Mouse (Mus musculus) spleen, adult 2 months (tissue): ENCODE measurements around the gene C1qtnf3. TPM values are rescaled to one million over a fixed set of nuclear protein-coding genes. Genes with fewer than 3 reads are reported as not detected.

ENCODE experiments used
- DNase-seq, 2 experiments: peaks; one replicate each; pipeline versions ENCODE4 v3.0.0 to v3.0.0-alpha.2; 2012 to 2021; ENCODE audit warnings: low spot score in 2 of 2, low read depth in 1 of 2
- H3K27ac ChIP-seq: fragments of 200-500 bp; 2 replicates; pipeline ENCODE4 v1.5.1; 2012; ENCODE audit warnings: low read length, inconsistent platforms; ENCODE audit not compliant: insufficient read depth
- H3K27me3 ChIP-seq: fragments of 200-500 bp; 2 replicates; pipeline ENCODE4 v1.6.1; 2012; ENCODE audit warnings: mild to moderate bottlenecking, moderate library complexity, low read length, inconsistent platforms; ENCODE audit not compliant: control insufficient read depth, insufficient read depth
- H3K36me3 ChIP-seq: fragments of 200-500 bp; 2 replicates; pipeline ENCODE4 v1.6.1; 2012; ENCODE audit warnings: mild to moderate bottlenecking, low read length, inconsistent platforms; ENCODE audit not compliant: control insufficient read depth, insufficient read depth
- H3K4me1 ChIP-seq: fragments of 200-500 bp; 2 replicates; pipeline ENCODE4 v1.6.1; 2011; ENCODE audit warnings: inconsistent platforms; ENCODE audit not compliant: control insufficient read depth, insufficient read depth, insufficient read length
- H3K4me3 ChIP-seq: fragments of 200-500 bp; 2 replicates; pipeline ENCODE4 v1.5.1; 2011; ENCODE audit warnings: mild to moderate bottlenecking, inconsistent platforms; ENCODE audit not compliant: insufficient read depth, insufficient read length; ENCODE audit errors: extremely low read depth
- CTCF ChIP-seq: fragments of 200-500 bp; IDR thresholded peaks from 2 replicates; pipeline ENCODE4 v1.5.1; 2011; ENCODE audit warnings: mild to moderate bottlenecking, inconsistent platforms; ENCODE audit not compliant: insufficient read depth, insufficient read length, insufficient replicate concordance; ENCODE audit errors: extremely low read depth
- POLR2A ChIP-seq: fragments of 200-500 bp; IDR thresholded peaks from 2 replicates; pipeline ENCODE4 v1.6.1; 2011; ENCODE audit warnings: low read depth, low read length, inconsistent platforms
- WGBS: fragments of 180-500 bp; shearing (Covaris S2); methylation state at CpG from one replicate; pipeline ENCODE4 v1.1.7; 2018; 5-methylcytosine and 5-hydroxymethylcytosine counted together
- polyA plus RNA-seq: library from polyadenylated mRNA; depleted of rRNA; stranded (reverse); fragments of >200 nt; gene quantifications from 2 replicates; pipeline ENCODE4 v1.2.3, GENCODE M21; 2012; rRNA removed

Gene C1qtnf3
- polyA plus RNA-seq, result not detected in 2 replicates

GRCm38 (mm10) chr15:10951951-10952759 is at the start of gene C1qtnf3:
Gene C1qtnf3 (plus strand): TSS chr15:10952332.
- no peak for DNase-seq
- 75% methylated on average over 23 of the region's 23 CpGs for WGBS
- TF ChIP-seq POLR2A (no peak), CTCF (no peak)
- Histone ChIP-seq H3K36me3 (no peaks in the 10 kb centered on the region), H3K27me3 (no peaks in the 10 kb centered on the region), H3K27ac (no peak within 1 kb of the TSS), H3K4me1 (no peaks in the 10 kb centered on the region), H3K4me3 (no peak within 1 kb of the TSS)

DNA sequence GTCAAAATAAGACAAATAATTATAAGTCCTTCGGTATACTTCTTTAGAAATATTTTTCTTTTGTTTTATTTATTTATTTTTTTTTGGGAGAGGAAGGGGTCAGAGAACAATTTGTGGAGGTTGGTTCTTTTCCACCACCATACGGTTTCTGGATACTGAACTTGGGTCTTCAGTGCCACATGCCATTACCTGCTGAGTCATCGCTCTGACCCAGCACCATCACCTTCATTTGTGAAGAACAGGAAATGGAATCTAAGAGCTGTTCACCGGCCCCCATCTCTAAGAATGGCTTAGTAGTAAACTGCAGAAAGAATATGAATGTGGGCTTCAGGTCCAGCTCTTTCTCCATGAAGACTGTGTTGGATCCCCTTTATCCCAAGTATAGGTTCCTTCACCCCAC is 49.8 kb upstream of the C1qtnf3 start:
- no peak for TF ChIP-seq POLR2A
- no peak for TF ChIP-seq CTCF
- DNase-seq, result no peak
- Histone ChIP-seq H3K4me3 (no peak overlapping the region), H3K27me3 (no peaks in the 10 kb centered on the region), H3K27ac (no peak overlapping the region), H3K4me1 (no peaks in the 10 kb centered on the region), H3K36me3 (no peaks in the 10 kb centered on the region)
- 64% methylated on average over 4 of the region's 4 CpGs for WGBS

- TF ChIP-seq CTCF (no peak), POLR2A (no peak)
- no peaks in the 10 kb centered on the region for H3K36me3 ChIP-seq
- H3K27me3 ChIP-seq, result no peaks in the 10 kb centered on the region
- no peak for DNase-seq
- 79% methylated on average over 4 of the region's 4 CpGs for WGBS
- no peak overlapping the region for H3K27ac ChIP-seq
- H3K4me3 ChIP-seq, result no peak overlapping the region
- no peaks in the 10 kb centered on the region for H3K4me1 ChIP-seq
Measured at GRCm38 (mm10) chr15:10916611-10917311, 35.4 kb upstream of the C1qtnf3 start.

DNA sequence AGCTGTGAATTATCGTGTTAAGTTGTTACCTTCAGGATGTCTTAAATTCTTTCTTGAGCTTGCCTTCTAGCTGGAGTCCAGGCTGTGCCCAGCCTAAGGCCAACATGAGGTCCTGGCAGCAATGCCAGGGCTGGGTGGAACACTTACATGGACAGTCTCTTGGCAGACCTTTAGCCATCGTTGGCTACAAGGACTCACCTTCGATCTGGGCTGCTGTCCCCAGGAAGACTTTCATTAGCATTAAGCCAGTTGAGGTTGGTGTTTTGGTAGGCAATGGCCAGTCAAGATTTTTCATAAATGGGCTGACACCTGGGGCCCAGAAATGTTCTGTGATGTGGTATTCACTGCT is 34.8 kb upstream of the C1qtnf3 start:
- H3K4me1 ChIP-seq, result no peaks in the 10 kb centered on the region
- no peak overlapping the region for H3K4me3 ChIP-seq
- no peaks in the 10 kb centered on the region for H3K27me3 ChIP-seq
- no peaks in the 10 kb centered on the region for H3K36me3 ChIP-seq
- WGBS, result 92% methylated on average over 3 of the region's 3 CpGs
- DNase-seq, result no peak
- H3K27ac ChIP-seq, result no peak overlapping the region
- TF ChIP-seq CTCF (no peak), POLR2A (no peak)

DNA sequence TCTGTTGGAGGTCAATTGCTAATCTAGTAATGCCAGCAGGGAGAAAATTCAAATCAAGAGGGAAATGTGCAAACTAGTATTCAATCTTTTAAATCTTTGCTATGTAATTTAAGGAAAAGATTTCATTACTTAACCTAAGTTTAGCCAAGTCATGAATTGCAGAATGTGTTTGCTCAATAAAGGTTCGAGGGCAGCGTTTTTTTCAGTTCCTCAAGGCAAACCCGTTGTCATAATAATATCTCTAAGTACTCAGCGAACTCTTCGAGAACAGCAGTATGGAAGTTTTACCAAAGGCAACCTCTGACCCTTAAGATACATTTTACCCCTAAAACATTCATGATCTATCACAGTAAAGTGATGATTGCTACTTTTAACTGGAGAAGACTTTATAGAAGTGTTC is 31.9 kb upstream of the C1qtnf3 start:
- 62% methylated on average over 5 of the region's 5 CpGs for WGBS
- no peak overlapping the region for H3K27ac ChIP-seq
- TF ChIP-seq POLR2A (no peak), CTCF (no peak)

DNA sequence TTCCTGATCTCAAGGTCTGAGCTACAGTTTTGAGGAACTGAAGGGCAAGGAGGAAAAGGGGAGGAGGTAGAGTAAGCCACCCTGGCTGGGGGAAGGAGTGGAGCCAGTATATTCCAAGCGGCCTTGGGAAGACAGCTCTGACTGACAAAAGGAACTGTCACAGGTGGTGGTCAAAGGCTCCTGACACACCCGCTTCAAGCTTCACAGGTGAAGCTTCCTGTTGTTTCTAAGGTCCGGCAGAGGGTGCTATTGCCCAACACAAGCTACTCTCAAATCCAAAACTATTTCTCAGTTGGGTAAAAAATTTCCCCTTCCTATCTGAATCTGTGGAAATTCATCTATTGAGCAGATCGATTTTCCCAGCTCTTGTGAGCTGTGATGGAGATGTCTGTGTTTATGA is 31.1 kb upstream of the C1qtnf3 start:
- DNase-seq, result no peak

More for the DNA sequence above, 31.9 kb upstream of the C1qtnf3 start:
- Histone ChIP-seq H3K36me3 (no peaks in the 10 kb centered on the region), H3K4me1 (no peaks in the 10 kb centered on the region), H3K27me3 (no peaks in the 10 kb centered on the region), H3K4me3 (no peak overlapping the region)
- no peak for DNase-seq

DNA sequence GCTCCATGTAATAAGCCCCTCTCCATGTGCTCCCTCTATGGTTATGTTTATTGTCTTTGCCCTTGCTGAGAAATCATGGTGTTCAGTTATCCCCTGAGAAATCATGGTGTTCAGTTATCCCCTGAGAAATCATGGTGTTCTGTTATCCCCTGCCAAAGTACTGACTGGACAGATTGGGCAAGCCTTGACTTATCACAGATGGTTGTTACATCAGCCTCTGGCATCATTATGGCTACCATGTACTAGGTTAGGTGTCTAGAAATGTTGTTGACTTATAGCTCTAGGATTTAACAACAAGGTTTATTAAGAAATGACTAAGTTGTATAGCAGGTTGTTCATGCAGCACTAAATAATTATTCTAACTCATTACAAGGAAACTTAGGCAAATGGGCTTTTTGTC is 30.1 kb upstream of the C1qtnf3 start:
- no peak overlapping the region for H3K4me3 ChIP-seq
- H3K27me3 ChIP-seq, result no peaks in the 10 kb centered on the region
- DNase-seq, result no peak
- H3K4me1 ChIP-seq, result no peaks in the 10 kb centered on the region
- no peaks in the 10 kb centered on the region for H3K36me3 ChIP-seq
- TF ChIP-seq POLR2A (no peak), CTCF (no peak)
- H3K27ac ChIP-seq, result no peak overlapping the region

More for the DNA sequence above, 31.1 kb upstream of the C1qtnf3 start:
- H3K4me1 ChIP-seq, result no peaks in the 10 kb centered on the region
- TF ChIP-seq POLR2A (no peak), CTCF (peak; percentile 18; the same call in 1 of the 2 replicates)
- no peak overlapping the region for H3K4me3 ChIP-seq
- no peaks in the 10 kb centered on the region for H3K36me3 ChIP-seq
- no peak overlapping the region for H3K27ac ChIP-seq
- 16% methylated on average over 4 of the region's 4 CpGs for WGBS
- H3K27me3 ChIP-seq, result no peaks in the 10 kb centered on the region
